Mouse (Mus musculus): ENCODE measurements at regions not wholly inside any gene's neighbourhood (a gene's known extent, or its start where the extent isn't known, plus 50 kb on each side); places are given as distances from the start of the nearest gene placed in this dataset.

GRCm38 (mm10) chr4:134990651-134991050, 60.0 kb downstream of the Syf2 start:
- 0 out of 2 replicates have a peak, but pooled peaks cover 3% of the 10 kb centered on the region for H3K27me3 ChIP-seq (ENCODE audit: insufficient read depth, low read length)
- no peak overlapping the region for H3K9ac ChIP-seq (replicated peaks; ENCODE audit: low read length, poor library complexity, severe bottlenecking)
- DNase-seq (ENCODE audit: low spot score) (no peak), ATAC-seq (ENCODE audit: low FRiP score) (no peak)
- no peak overlapping the region for H3K4me3 ChIP-seq (ENCODE audit: low read depth, low read length)
- H3K27ac ChIP-seq (ENCODE audit: low read depth, low read length), result no peak overlapping the region
- no peak for TF ChIP-seq CTCF (IDR thresholded peaks at IDR 0.05)
- H3K4me1 ChIP-seq (ENCODE audit: insufficient read depth, low read length), result no peaks in the 10 kb centered on the region
- H3K4me2 ChIP-seq (ENCODE audit: low read depth, low read length, poor library complexity, severe bottlenecking), result no peak overlapping the region
- 93% methylated on average over 11 of the region's 11 CpGs for WGBS
- no peaks in the 10 kb centered on the region for H3K36me3 ChIP-seq (ENCODE audit: insufficient read depth, low read length)
- no peaks in the 10 kb centered on the region for H3K9me3 ChIP-seq (ENCODE audit: low read length)

- ATAC-seq (ENCODE audit: low FRiP score), result no peak
- H3K4me3 ChIP-seq (ENCODE audit: low read depth, low read length), result no peak overlapping the region
- WGBS, result 43% methylated on average over 8 of the region's 8 CpGs
These were observed 62.9 kb downstream of the Syf2 start for GRCm38 (mm10) chr4:134993526-134994122.

GRCm38 (mm10) chr4:134994205-134994604, 63.5 kb downstream of the Syf2 start:
- Histone ChIP-seq H3K27ac (ENCODE audit: low read depth, low read length) (no peak overlapping the region), H3K9me3 (ENCODE audit: low read length) (no peaks in the 10 kb centered on the region), H3K4me3 (ENCODE audit: low read depth, low read length) (no peak overlapping the region), H3K36me3 (ENCODE audit: insufficient read depth, low read length) (no peaks in the 10 kb centered on the region), H3K4me2 (ENCODE audit: low read depth, low read length, poor library complexity, severe bottlenecking) (no peak overlapping the region), H3K4me1 (ENCODE audit: insufficient read depth, low read length) (no peaks in the 10 kb centered on the region), H3K9ac (replicated peaks; ENCODE audit: low read length, poor library complexity, severe bottlenecking) (no peak overlapping the region), H3K27me3 (ENCODE audit: insufficient read depth, low read length) (0 out of 2 replicates have a peak, but pooled peaks cover 3% of the 10 kb centered on the region)
- 82% methylated on average over 2 of the region's 2 CpGs for WGBS
- DNase-seq (ENCODE audit: low spot score), result no peak
- TF ChIP-seq CTCF (IDR thresholded peaks at IDR 0.05), result no peak
- ATAC-seq (ENCODE audit: low FRiP score), result no peak

More at GRCm38 (mm10) chr4:134993526-134994122, 62.9 kb downstream of the Syf2 start:
- no peaks in the 10 kb centered on the region for H3K4me1 ChIP-seq (ENCODE audit: insufficient read depth, low read length)
- no peak overlapping the region for H3K27ac ChIP-seq (ENCODE audit: low read depth, low read length)
- H3K9ac ChIP-seq (replicated peaks; ENCODE audit: low read length, poor library complexity, severe bottlenecking), result no peak overlapping the region
- no peaks in the 10 kb centered on the region for H3K9me3 ChIP-seq (ENCODE audit: low read length)
- no peaks in the 10 kb centered on the region for H3K36me3 ChIP-seq (ENCODE audit: insufficient read depth, low read length)
- H3K27me3 ChIP-seq (ENCODE audit: insufficient read depth, low read length), result 0 out of 2 replicates have a peak, but pooled peaks cover 3% of the 10 kb centered on the region
- no peak for TF ChIP-seq CTCF (IDR thresholded peaks at IDR 0.05)
- DNase-seq (ENCODE audit: low spot score), result peak; percentile 56
- no peak overlapping the region for H3K4me2 ChIP-seq (ENCODE audit: low read depth, low read length, poor library complexity, severe bottlenecking)

GRCm38 (mm10) chr4:134994648-134995047, 64.0 kb downstream of the Syf2 start:
- no peaks in the 10 kb centered on the region for H3K36me3 ChIP-seq (ENCODE audit: insufficient read depth, low read length)
- H3K27me3 ChIP-seq (ENCODE audit: insufficient read depth, low read length), result 0 out of 2 replicates have a peak, but pooled peaks cover 3% of the 10 kb centered on the region
- 87% methylated on average over 6 of the region's 6 CpGs for WGBS
- H3K9me3 ChIP-seq (ENCODE audit: low read length), result no peaks in the 10 kb centered on the region
- DNase-seq (ENCODE audit: low spot score) (no peak), ATAC-seq (ENCODE audit: low FRiP score) (no peak)
- no peak overlapping the region for H3K27ac ChIP-seq (ENCODE audit: low read depth, low read length)
- no peaks in the 10 kb centered on the region for H3K4me1 ChIP-seq (ENCODE audit: insufficient read depth, low read length)
- no peak for TF ChIP-seq CTCF (IDR thresholded peaks at IDR 0.05)
- no peak overlapping the region for H3K4me3 ChIP-seq (ENCODE audit: low read depth, low read length)
- H3K4me2 ChIP-seq (ENCODE audit: low read depth, low read length, poor library complexity, severe bottlenecking), result no peak overlapping the region
- H3K9ac ChIP-seq (replicated peaks; ENCODE audit: low read length, poor library complexity, severe bottlenecking), result no peak overlapping the region

- Histone ChIP-seq H3K4me3 (ENCODE audit: low read depth, low read length) (no peak overlapping the region), H3K36me3 (ENCODE audit: insufficient read depth, low read length) (no peaks in the 10 kb centered on the region), H3K27me3 (ENCODE audit: insufficient read depth, low read length) (0 out of 2 replicates have a peak, but pooled peaks cover 3% of the 10 kb centered on the region), H3K4me2 (ENCODE audit: low read depth, low read length, poor library complexity, severe bottlenecking) (no peak overlapping the region), H3K9me3 (ENCODE audit: low read length) (no peaks in the 10 kb centered on the region), H3K4me1 (ENCODE audit: insufficient read depth, low read length) (no peaks in the 10 kb centered on the region), H3K27ac (ENCODE audit: low read depth, low read length) (no peak overlapping the region), H3K9ac (replicated peaks; ENCODE audit: low read length, poor library complexity, severe bottlenecking) (no peak overlapping the region)
- peak; percentile 85 for DNase-seq (ENCODE audit: low spot score)
- 51% methylated on average over 13 of the region's 13 CpGs for WGBS
- ATAC-seq (ENCODE audit: low FRiP score), result no peak
- no peak for TF ChIP-seq CTCF (IDR thresholded peaks at IDR 0.05)
These were observed 64.4 kb downstream of the Syf2 start for GRCm38 (mm10) chr4:134995052-134995451.

- DNase-seq (ENCODE audit: low spot score), result no peak
- Histone ChIP-seq H3K9ac (replicated peaks; ENCODE audit: low read length, poor library complexity, severe bottlenecking) (no peak overlapping the region), H3K9me3 (ENCODE audit: low read length) (no peaks in the 10 kb centered on the region), H3K27ac (ENCODE audit: low read depth, low read length) (no peak overlapping the region), H3K4me1 (ENCODE audit: insufficient read depth, low read length) (no peaks in the 10 kb centered on the region), H3K27me3 (ENCODE audit: insufficient read depth, low read length) (0 out of 2 replicates have a peak, but pooled peaks cover 3% of the 10 kb centered on the region), H3K36me3 (ENCODE audit: insufficient read depth, low read length) (no peaks in the 10 kb centered on the region), H3K4me2 (ENCODE audit: low read depth, low read length, poor library complexity, severe bottlenecking) (no peak overlapping the region), H3K4me3 (ENCODE audit: low read depth, low read length) (no peak overlapping the region)
- no peak for TF ChIP-seq CTCF (IDR thresholded peaks at IDR 0.05)
- 95% methylated on average over 6 of the region's 6 CpGs for WGBS
- no peak for ATAC-seq (ENCODE audit: low FRiP score)
These were observed 65.4 kb downstream of the Syf2 start for GRCm38 (mm10) chr4:134996121-134996520.
